Mouse (Mus musculus) erythroblast, adult 5-6 weeks (primary cell): Measurements from ENCODE around the gene Med16. TPM values are rescaled to one million over a fixed set of nuclear protein-coding genes. Genes with fewer than 3 reads are reported as not detected.

Experiments
- ATAC-seq: replicated peaks from 2 replicates; pipeline ENCODE4 v1.8.0; 2016; ENCODE audit warnings: moderate number of reproducible peaks, mild to moderate bottlenecking, moderate TSS enrichment, inconsistent platforms; ENCODE audit not compliant: poor library complexity, low FRiP score, severe bottlenecking
- total RNA-seq, 2 experiments: library from RNA; stranded (forward) in 1 of 2; stranded (reverse) in 1 of 2; fragments of 150-400 nt in 1 of 2; fragments of 200-764, 138-1000 nt in 1 of 2; gene quantifications; 2 replicates each; pipeline versions ENCODE4 v1.2.3 to v1.2.4; 2015 to 2017; ENCODE audit warnings: low replicate concordance in 2 of 2

The Med16 gene
- total RNA-seq, 2 experiments from 2014 or later, result 9.1 to 11.3 TPM

DNA sequence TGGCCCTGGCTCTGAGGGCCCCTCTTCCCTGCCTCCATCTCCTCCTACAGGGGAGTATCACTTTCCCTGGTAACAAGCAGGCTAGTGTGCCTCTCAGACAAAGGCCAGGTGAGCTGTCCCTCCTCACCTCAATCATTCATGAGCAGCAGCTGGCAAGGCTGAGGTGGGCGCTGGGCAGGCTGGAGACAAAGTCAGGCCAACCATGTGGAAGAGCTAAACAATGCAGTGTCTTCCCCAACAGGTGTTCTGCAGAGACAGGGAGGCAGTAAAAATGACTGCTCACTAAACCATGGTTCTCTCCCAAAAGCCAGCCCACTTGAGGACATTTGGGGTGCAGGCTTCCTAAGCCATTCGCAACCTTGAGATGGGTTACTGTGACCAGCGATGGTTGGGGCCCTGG is 57.1 kb downstream of the Med16 start:
- ATAC-seq, result no peak

DNA sequence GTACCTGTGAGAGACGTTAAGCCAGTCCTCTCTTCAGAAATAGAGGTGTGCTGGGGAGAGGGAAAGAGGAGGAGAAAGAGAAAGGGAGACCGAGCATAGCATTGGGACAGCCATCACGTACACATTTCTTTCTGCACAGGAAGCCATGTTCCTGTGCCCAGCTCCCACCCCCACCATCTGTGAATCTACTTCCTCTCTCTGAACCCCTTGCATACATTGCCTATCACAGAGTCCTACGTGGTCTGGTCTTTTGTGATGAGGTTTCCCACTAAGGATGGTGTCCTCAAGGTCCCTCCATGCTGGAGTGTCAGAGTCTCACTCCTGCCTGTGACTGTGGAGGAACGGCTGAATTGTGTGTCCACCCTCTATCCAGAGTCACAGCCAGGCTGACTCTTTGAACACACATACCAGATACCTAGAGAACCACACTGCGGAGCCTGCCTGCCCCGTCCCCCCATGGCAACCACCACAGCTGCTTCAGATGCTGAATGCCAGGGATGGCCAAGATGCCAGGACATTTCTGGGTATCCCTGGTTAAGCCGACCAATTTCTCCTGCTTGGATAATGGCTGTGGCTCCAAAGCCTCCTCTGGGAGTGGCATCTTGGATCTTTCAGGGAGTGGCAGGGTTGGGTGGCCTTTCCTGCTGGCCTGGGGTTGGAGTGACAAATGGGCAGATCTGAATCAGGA is 58.6 kb downstream of the Med16 start:
- ATAC-seq, result no peak

DNA sequence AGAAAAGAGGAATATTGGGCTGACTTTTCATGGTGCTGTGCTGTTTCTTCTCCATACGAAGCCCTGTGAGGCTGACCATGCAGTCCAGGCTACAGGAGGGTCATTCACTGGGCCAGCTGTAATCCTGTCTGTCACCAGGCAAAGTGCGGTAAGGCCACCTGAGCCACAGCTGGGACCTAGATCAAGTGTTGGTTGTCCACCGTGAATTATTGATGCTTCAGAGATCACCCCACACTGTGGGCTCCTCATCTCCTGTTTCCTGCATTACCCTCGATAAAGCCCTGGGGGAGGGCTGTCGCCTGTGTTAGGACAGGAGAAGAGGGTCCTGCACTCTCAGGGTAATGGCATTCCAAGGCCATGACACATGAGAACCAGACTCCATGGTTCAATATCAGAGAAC is 62.2 kb downstream of the Med16 start:
- ATAC-seq, result no peak

Other genes with a start within 250 kb of the Med16 start
Only the 30 nearest of the 35 such genes appear.
- gene Cdc34, start 226.7 kb downstream of the Med16 start, total RNA-seq (2015; ENCODE audit: low replicate concordance), result 20.5 and 25.9 TPM in 2 replicates
- gene Cdc34, start 226.7 kb downstream of the Med16 start, total RNA-seq (2017; ENCODE audit: low replicate concordance), result 36.7 and 46.1 TPM in 2 replicates
- gene Gzmm, start 219.9 kb downstream of the Med16 start, total RNA-seq (2015; ENCODE audit: low replicate concordance), result not detected in 2 replicates
- gene Gzmm, start 219.9 kb downstream of the Med16 start, total RNA-seq (2017; ENCODE audit: low replicate concordance), result 1.7 TPM in 1 of 2 replicates, not detected in the other
- 913 and 945 TPM in 2 replicates for gene Bsg, start 204.4 kb downstream of the Med16 start, total RNA-seq (2015; ENCODE audit: low replicate concordance)
- gene Bsg, start 204.4 kb downstream of the Med16 start, total RNA-seq (2017; ENCODE audit: low replicate concordance), result 805 and 888 TPM in 2 replicates
- gene Hcn2, start 192.3 kb downstream of the Med16 start, total RNA-seq (2015; ENCODE audit: low replicate concordance), result not detected in 2 replicates
- gene Hcn2, start 192.3 kb downstream of the Med16 start, total RNA-seq (2017; ENCODE audit: low replicate concordance), result not detected in 2 replicates
- 3.6 and 4.8 TPM in 2 replicates for gene Polrmt, start 162.3 kb downstream of the Med16 start, total RNA-seq (2015; ENCODE audit: low replicate concordance)
- 1.1 and 5.0 TPM in 2 replicates for gene Polrmt, start 162.3 kb downstream of the Med16 start, total RNA-seq (2017; ENCODE audit: low replicate concordance)
- not detected in 2 replicates for gene Fgf22, start 153.8 kb downstream of the Med16 start, total RNA-seq (2015; ENCODE audit: low replicate concordance)
- 0.26 TPM in 1 of 2 replicates, not detected in the other for gene Fgf22, start 153.8 kb downstream of the Med16 start, total RNA-seq (2017; ENCODE audit: low replicate concordance)
- gene Rnf126, start 142.0 kb downstream of the Med16 start, total RNA-seq (2015; ENCODE audit: low replicate concordance), result 11.3 and 12.1 TPM in 2 replicates
- 2.6 and 10.7 TPM in 2 replicates for gene Rnf126, start 142.0 kb downstream of the Med16 start, total RNA-seq (2017; ENCODE audit: low replicate concordance)
- 1.7 and 5.8 TPM in 2 replicates for gene Fstl3, start 131.7 kb downstream of the Med16 start, total RNA-seq (2015; ENCODE audit: low replicate concordance)
- not detected in 2 replicates for gene Fstl3, start 131.7 kb downstream of the Med16 start, total RNA-seq (2017; ENCODE audit: low replicate concordance)
- 30.5 and 45.0 TPM in 2 replicates for gene Prss57, start 118.0 kb downstream of the Med16 start, total RNA-seq (2015; ENCODE audit: low replicate concordance)
- gene Prss57, start 118.0 kb downstream of the Med16 start, total RNA-seq (2017; ENCODE audit: low replicate concordance), result 6.8 and 14.3 TPM in 2 replicates
- 9.4 and 12.5 TPM in 2 replicates for gene Palm, start 115.4 kb downstream of the Med16 start, total RNA-seq (2015; ENCODE audit: low replicate concordance)
- 4.5 and 10.0 TPM in 2 replicates for gene Palm, start 115.4 kb downstream of the Med16 start, total RNA-seq (2017; ENCODE audit: low replicate concordance)
- gene Misp, start 87.9 kb downstream of the Med16 start, total RNA-seq (2015; ENCODE audit: low replicate concordance), result not detected in 2 replicates
- not detected in 2 replicates for gene Misp, start 87.9 kb downstream of the Med16 start, total RNA-seq (2017; ENCODE audit: low replicate concordance)
- gene Ptbp1, start 54.5 kb downstream of the Med16 start, total RNA-seq (2015; ENCODE audit: low replicate concordance), result 45.2 and 66.7 TPM in 2 replicates
- gene Ptbp1, start 54.5 kb downstream of the Med16 start, total RNA-seq (2017; ENCODE audit: low replicate concordance), result 38.2 and 53.2 TPM in 2 replicates
- gene Prtn3, start 34.4 kb downstream of the Med16 start, total RNA-seq (2015; ENCODE audit: low replicate concordance), result 420 and 449 TPM in 2 replicates
- gene Prtn3, start 34.4 kb downstream of the Med16 start, total RNA-seq (2017; ENCODE audit: low replicate concordance), result 114 and 118 TPM in 2 replicates
- 2.1 and 3.1 TPM in 2 replicates for gene Plppr3, start 34.3 kb downstream of the Med16 start, total RNA-seq (2015; ENCODE audit: low replicate concordance)
- 4.9 and 6.8 TPM in 2 replicates for gene Plppr3, start 34.3 kb downstream of the Med16 start, total RNA-seq (2017; ENCODE audit: low replicate concordance)
- gene Elane, start 22.7 kb downstream of the Med16 start, total RNA-seq (2015; ENCODE audit: low replicate concordance), result 996 and 1,031 TPM in 2 replicates
- gene Elane, start 22.7 kb downstream of the Med16 start, total RNA-seq (2017; ENCODE audit: low replicate concordance), result 253 and 405 TPM in 2 replicates
- gene Cfd, start 18.1 kb downstream of the Med16 start, total RNA-seq (2015; ENCODE audit: low replicate concordance), result not detected in 2 replicates
- not detected in 2 replicates for gene Cfd, start 18.1 kb downstream of the Med16 start, total RNA-seq (2017; ENCODE audit: low replicate concordance)
- not detected in 2 replicates for gene Gm26602, start 1.9 kb upstream of the Med16 start, total RNA-seq (2015; ENCODE audit: low replicate concordance)
- not detected in 2 replicates for gene Gm26602, start 1.9 kb upstream of the Med16 start, total RNA-seq (2017; ENCODE audit: low replicate concordance)
- gene Kiss1r, start 8.0 kb upstream of the Med16 start, total RNA-seq (2015; ENCODE audit: low replicate concordance), result not detected in 2 replicates
- gene Kiss1r, start 8.0 kb upstream of the Med16 start, total RNA-seq (2017; ENCODE audit: low replicate concordance), result 0.14 TPM in 1 of 2 replicates, not detected in the other
- 42.8 and 46.1 TPM in 2 replicates for gene R3hdm4, start 12.3 kb upstream of the Med16 start, total RNA-seq (2015; ENCODE audit: low replicate concordance)
- 25.0 and 28.3 TPM in 2 replicates for gene R3hdm4, start 12.3 kb upstream of the Med16 start, total RNA-seq (2017; ENCODE audit: low replicate concordance)
- 6.3 and 8.8 TPM in 2 replicates for gene Arid3a, start 18.1 kb upstream of the Med16 start, total RNA-seq (2015; ENCODE audit: low replicate concordance)
- gene Arid3a, start 18.1 kb upstream of the Med16 start, total RNA-seq (2017; ENCODE audit: low replicate concordance), result 10.5 and 14.7 TPM in 2 replicates
- 4.0 and 7.5 TPM in 2 replicates for gene Wdr18, start 51.2 kb upstream of the Med16 start, total RNA-seq (2015; ENCODE audit: low replicate concordance)
- gene Wdr18, start 51.2 kb upstream of the Med16 start, total RNA-seq (2017; ENCODE audit: low replicate concordance), result 2.5 and 14.2 TPM in 2 replicates
- not detected in 2 replicates for gene Grin3b, start 61.8 kb upstream of the Med16 start, total RNA-seq (2015; ENCODE audit: low replicate concordance)
- not detected in 2 replicates for gene Grin3b, start 61.8 kb upstream of the Med16 start, total RNA-seq (2017; ENCODE audit: low replicate concordance)
- 13.6 and 29.6 TPM in 2 replicates for gene Tmem259, start 75.4 kb upstream of the Med16 start, total RNA-seq (2015; ENCODE audit: low replicate concordance)
- 12.8 and 22.6 TPM in 2 replicates for gene Tmem259, start 75.4 kb upstream of the Med16 start, total RNA-seq (2017; ENCODE audit: low replicate concordance)
- gene Cnn2, start 79.7 kb upstream of the Med16 start, total RNA-seq (2015; ENCODE audit: low replicate concordance), result 33.8 and 46.6 TPM in 2 replicates
- gene Cnn2, start 79.7 kb upstream of the Med16 start, total RNA-seq (2017; ENCODE audit: low replicate concordance), result 30.0 and 73.0 TPM in 2 replicates
- 14.4 and 18.2 TPM in 2 replicates for gene Abca7, start 87.6 kb upstream of the Med16 start, total RNA-seq (2015; ENCODE audit: low replicate concordance)
- 19.4 and 27.7 TPM in 2 replicates for gene Abca7, start 87.6 kb upstream of the Med16 start, total RNA-seq (2017; ENCODE audit: low replicate concordance)
- gene Arhgap45, start 107.7 kb upstream of the Med16 start, total RNA-seq (2015; ENCODE audit: low replicate concordance), result 23.1 and 31.6 TPM in 2 replicates
- gene Arhgap45, start 107.7 kb upstream of the Med16 start, total RNA-seq (2017; ENCODE audit: low replicate concordance), result 28.6 and 35.8 TPM in 2 replicates
- gene Polr2e, start 130.9 kb upstream of the Med16 start, total RNA-seq (2015; ENCODE audit: low replicate concordance), result 23.6 and 33.4 TPM in 2 replicates
- gene Polr2e, start 130.9 kb upstream of the Med16 start, total RNA-seq (2017; ENCODE audit: low replicate concordance), result 4.5 and 9.9 TPM in 2 replicates
- gene Gpx4, start 138.2 kb upstream of the Med16 start, total RNA-seq (2015; ENCODE audit: low replicate concordance), result 108 and 169 TPM in 2 replicates
- gene Gpx4, start 138.2 kb upstream of the Med16 start, total RNA-seq (2017; ENCODE audit: low replicate concordance), result 96.3 and 123 TPM in 2 replicates
- 9.2 and 12.5 TPM in 2 replicates for gene Sbno2, start 196.6 kb upstream of the Med16 start, total RNA-seq (2015; ENCODE audit: low replicate concordance)
- gene Sbno2, start 196.6 kb upstream of the Med16 start, total RNA-seq (2017; ENCODE audit: low replicate concordance), result 17.1 and 20.9 TPM in 2 replicates
- gene Stk11, start 206.9 kb upstream of the Med16 start, total RNA-seq (2015; ENCODE audit: low replicate concordance), result 47.7 and 60.0 TPM in 2 replicates
- 152 and 195 TPM in 2 replicates for gene Stk11, start 206.9 kb upstream of the Med16 start, total RNA-seq (2017; ENCODE audit: low replicate concordance)